Mouse (Mus musculus) cortical plate, adult 2 months (tissue): Measurements from ENCODE around the gene Il20rb.

Experiments used
- CTCF ChIP-seq: fragments of 200-500 bp; IDR thresholded peaks from 2 replicates; pipeline ENCODE4 v1.5.1; 2011; ENCODE audit warnings: mild to moderate bottlenecking, control low read depth, low read length; ENCODE audit not compliant: insufficient read depth; ENCODE audit errors: extremely low read depth
- POLR2A ChIP-seq: fragments of 200-500 bp; IDR thresholded peaks from 2 replicates; pipeline ENCODE4 v1.6.1; 2011; ENCODE audit warnings: mild to moderate bottlenecking, low read length, control low read depth; ENCODE audit not compliant: insufficient read depth; ENCODE audit errors: extremely low read depth

DNA sequence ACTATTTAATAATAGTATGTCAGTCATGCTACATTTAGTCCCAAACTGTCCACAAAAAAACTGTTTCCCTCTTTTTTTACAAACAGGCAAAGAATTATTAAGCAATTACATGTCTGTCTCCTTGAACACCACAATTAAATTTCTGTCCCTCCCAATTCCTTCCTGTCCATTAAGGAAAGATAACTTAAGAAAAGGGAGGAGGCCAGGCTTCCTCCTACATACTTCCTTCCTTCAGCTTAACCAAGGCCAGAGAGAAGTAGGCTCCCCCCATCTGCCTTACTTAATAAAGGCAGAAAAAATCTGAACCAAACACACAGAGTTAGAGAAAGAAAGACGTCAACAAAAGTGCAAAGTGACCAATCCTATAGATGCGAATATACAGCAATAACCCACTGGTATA is 21.0 kb upstream of the Il20rb start:
- TF ChIP-seq CTCF (no peak), POLR2A (no peak)
